Mouse (Mus musculus) neural tube, embryonic 11.5 days (tissue): ENCODE results near the gene Rcbtb2. TPM values are rescaled to one million over a fixed set of nuclear protein-coding genes. Genes with fewer than 3 reads are reported as not detected.

ENCODE experiments used
- ATAC-seq: fragments of 200-750 bp; cut with Nextera tagmentation; 2 replicates; pipeline ENCODE4 v1.8.0; 2017; ENCODE audit warnings: moderate number of reproducible peaks, mild to moderate bottlenecking, moderate TSS enrichment, moderate library complexity; ENCODE audit not compliant: insufficient read depth, low FRiP score, low TSS enrichment
- DNase-seq: peaks from one replicate; pipeline ENCODE4 v3.0.0-alpha.2; 2015; ENCODE audit warnings: low spot score
- H3K27ac ChIP-seq: fragments of 300-500 bp; sonication (generic); 2 replicates; pipeline ENCODE4 v1.5.1; 2014; ENCODE audit warnings: low read depth, mild to moderate bottlenecking, low read length
- H3K27me3 ChIP-seq: fragments of 300-500 bp; sonication (generic); 2 replicates; pipeline ENCODE4 v1.6.1; 2014; ENCODE audit warnings: mild to moderate bottlenecking, low read length, mixed read lengths; ENCODE audit not compliant: control insufficient read depth, insufficient read depth
- H3K36me3 ChIP-seq: fragments of 300-500 bp; sonication (generic); 2 replicates; pipeline ENCODE4 v1.6.1; 2014; ENCODE audit warnings: mild to moderate bottlenecking, low read length, moderate library complexity, mixed read lengths; ENCODE audit not compliant: control insufficient read depth, insufficient read depth
- H3K4me1 ChIP-seq: fragments of 300-500 bp; sonication (generic); 2 replicates; pipeline ENCODE4 v1.6.1; 2014; ENCODE audit warnings: low read length, mixed read lengths; ENCODE audit not compliant: control insufficient read depth, insufficient read depth
- H3K4me2 ChIP-seq: fragments of 300-500 bp; sonication (generic); 2 replicates; pipeline ENCODE4 v1.6.1; 2014; ENCODE audit warnings: low read depth, mild to moderate bottlenecking, moderate library complexity
- H3K4me3 ChIP-seq: fragments of 300-500 bp; sonication (generic); 2 replicates; pipeline ENCODE4 v1.5.1; 2014; ENCODE audit warnings: low read depth, low read length
- H3K9ac ChIP-seq: fragments of 300-500 bp; sonication (generic); 2 replicates; pipeline ENCODE4 v1.6.1; 2014; ENCODE audit warnings: mild to moderate bottlenecking, low read length
- H3K9me3 ChIP-seq: fragments of 300-500 bp; sonication (generic); 2 replicates; pipeline ENCODE4 v1.6.1; 2016; ENCODE audit warnings: low read length; ENCODE audit not compliant: control insufficient read depth
- WGBS: fragments of 180-500 bp; shearing (Covaris S2); extraction: QIAGEN DNeasy Blood & Tissue Kit; methylation state at CpG from one replicate; pipeline ENCODE4 v1.1.7; 2014; 5-methylcytosine and 5-hydroxymethylcytosine counted together
- polyA plus RNA-seq: library from polyadenylated mRNA; unstranded; fragments of >200 nt; fragmentation: Nextera tagmentation; extraction: Ambion mirVana; gene quantifications from 2 replicates; pipeline ENCODE4 v1.2.1, GENCODE M21; 2014

Gene Rcbtb2
- polyA plus RNA-seq, 1 experiment from 2014 or later = 167 TPM

GRCm38 (mm10) chr14:73148125-73148524, 25.3 kb downstream of the Rcbtb2 start:
- DNase-seq = no peak

GRCm38 (mm10) chr14:73161303-73161702, 38.5 kb downstream of the Rcbtb2 start:
- H3K36me3 ChIP-seq = peaks cover 13% of the 10 kb centered on the region

More at GRCm38 (mm10) chr14:73148125-73148524, 25.3 kb downstream of the Rcbtb2 start:
- Histone ChIP-seq H3K9me3 (no peaks in the 10 kb centered on the region), H3K36me3 (no peaks in the 10 kb centered on the region; the same call in 1 of the 2 replicates), H3K27me3 (no peaks in the 10 kb centered on the region), H3K4me2 (no peak overlapping the region), H3K9ac (no peak overlapping the region), H3K4me3 (no peak overlapping the region), H3K27ac (no peak overlapping the region), H3K4me1 (peaks cover 8% of the 10 kb centered on the region; the same call in 1 of the 2 replicates)
- no peak for ATAC-seq
- 92% methylated on average over 3 of the region's 3 CpGs for WGBS

GRCm38 (mm10) chr14:73162192-73162800, 39.5 kb downstream of the Rcbtb2 start:
- DNase-seq (no peak), ATAC-seq (no peak)
- Histone ChIP-seq H3K36me3 (peaks cover 15% of the 10 kb centered on the region), H3K4me2 (no peak overlapping the region), H3K4me1 (no peaks in the 10 kb centered on the region), H3K27ac (no peak overlapping the region), H3K9me3 (no peaks in the 10 kb centered on the region), H3K27me3 (no peaks in the 10 kb centered on the region), H3K9ac (no peak overlapping the region), H3K4me3 (no peak overlapping the region)
- WGBS = 91% methylated on average over 13 of the region's 13 CpGs

More at GRCm38 (mm10) chr14:73161303-73161702, 38.5 kb downstream of the Rcbtb2 start:
- H3K9ac ChIP-seq = no peak overlapping the region
- WGBS = 94% methylated on average over 4 of the region's 5 CpGs
- H3K27ac ChIP-seq = no peak overlapping the region
- no peak for ATAC-seq
- DNase-seq = no peak
- H3K9me3 ChIP-seq = no peaks in the 10 kb centered on the region
- H3K27me3 ChIP-seq = no peaks in the 10 kb centered on the region
- H3K4me3 ChIP-seq = no peak overlapping the region
- no peaks in the 10 kb centered on the region for H3K4me1 ChIP-seq
- no peak overlapping the region for H3K4me2 ChIP-seq

GRCm38 (mm10) chr14:73163363-73163998, 40.6 kb downstream of the Rcbtb2 start:
- no peak overlapping the region for H3K27ac ChIP-seq
- H3K36me3 ChIP-seq = peaks cover 15% of the 10 kb centered on the region
- no peak overlapping the region for H3K4me3 ChIP-seq
- ATAC-seq = no peak
- no peak overlapping the region for H3K4me2 ChIP-seq
- H3K27me3 ChIP-seq = no peaks in the 10 kb centered on the region
- H3K4me1 ChIP-seq = no peaks in the 10 kb centered on the region
- no peaks in the 10 kb centered on the region for H3K9me3 ChIP-seq
- 91% methylated on average over 10 of the region's 10 CpGs for WGBS
- no peak for DNase-seq
- no peak overlapping the region for H3K9ac ChIP-seq

- WGBS = 93% methylated on average over 6 of the region's 6 CpGs
- H3K4me3 ChIP-seq = no peak overlapping the region
- no peak for DNase-seq
- H3K27ac ChIP-seq = no peak overlapping the region
- no peaks in the 10 kb centered on the region for H3K27me3 ChIP-seq
- H3K4me1 ChIP-seq = no peaks in the 10 kb centered on the region
- no peak overlapping the region for H3K4me2 ChIP-seq
- H3K9me3 ChIP-seq = no peaks in the 10 kb centered on the region
- H3K9ac ChIP-seq = no peak overlapping the region
- H3K36me3 ChIP-seq = peaks cover 15% of the 10 kb centered on the region
- no peak for ATAC-seq
Measured at GRCm38 (mm10) chr14:73165136-73165535, 42.3 kb downstream of the Rcbtb2 start.

GRCm38 (mm10) chr14:73168605-73169004, 45.8 kb downstream of the Rcbtb2 start:
- Histone ChIP-seq H3K4me1 (no peaks in the 10 kb centered on the region), H3K27me3 (no peaks in the 10 kb centered on the region), H3K9ac (no peak overlapping the region), H3K27ac (no peak overlapping the region), H3K36me3 (peaks cover 16% of the 10 kb centered on the region), H3K9me3 (no peaks in the 10 kb centered on the region), H3K4me3 (no peak overlapping the region), H3K4me2 (no peak overlapping the region)
- ATAC-seq = no peak
- DNase-seq = no peak
- 95% methylated on average over 6 of the region's 6 CpGs for WGBS

GRCm38 (mm10) chr14:73169926-73170844, 47.3 kb downstream of the Rcbtb2 start:
- DNase-seq = no peak
- Histone ChIP-seq H3K9ac (no peak overlapping the region), H3K36me3 (peaks cover 14% of the 10 kb centered on the region), H3K4me3 (no peak overlapping the region), H3K27me3 (no peaks in the 10 kb centered on the region), H3K9me3 (no peaks in the 10 kb centered on the region), H3K27ac (no peak overlapping the region), H3K4me1 (no peaks in the 10 kb centered on the region), H3K4me2 (no peak overlapping the region)
- 90% methylated on average over 13 of the region's 13 CpGs for WGBS
- ATAC-seq = no peak

- WGBS = 68% methylated on average over 12 of the region's 12 CpGs
- no peak overlapping the region for H3K9ac ChIP-seq
- no peak overlapping the region for H3K4me3 ChIP-seq
- no peaks in the 10 kb centered on the region for H3K4me1 ChIP-seq
- H3K9me3 ChIP-seq = no peaks in the 10 kb centered on the region
- H3K4me2 ChIP-seq = no peak overlapping the region
- DNase-seq = no peak
- H3K27me3 ChIP-seq = no peaks in the 10 kb centered on the region
- H3K36me3 ChIP-seq = peaks cover 13% of the 10 kb centered on the region; the same call in 1 of the 2 replicates
- ATAC-seq = no peak
- no peak overlapping the region for H3K27ac ChIP-seq
Measured at GRCm38 (mm10) chr14:73172196-73173011, 49.6 kb downstream of the Rcbtb2 start.
